Mouse (Mus musculus): ENCODE measurements at regions not wholly inside any gene's neighbourhood (a gene's known extent, or its start where the extent isn't known, plus 50 kb on each side); places are given as distances from the start of the nearest gene placed in this dataset.

- DNase-seq (ENCODE audit: low spot score): no peak
These were observed 419.5 kb upstream of the Cd180 start for GRCm38 (mm10) chr13:102273818-102274217.

- no peak for DNase-seq (ENCODE audit: low spot score)
These were observed 418.1 kb upstream of the Cd180 start for GRCm38 (mm10) chr13:102275296-102275695.

- no peak for DNase-seq (ENCODE audit: low spot score)
These were observed 416.5 kb upstream of the Cd180 start for GRCm38 (mm10) chr13:102276885-102277284.

- no peak for DNase-seq (ENCODE audit: low spot score)
These were observed 413.2 kb upstream of the Cd180 start for GRCm38 (mm10) chr13:102280198-102280597.

GRCm38 (mm10) chr13:102294451-102294850 lies 398.9 kb upstream of the Cd180 start:
- DNase-seq (ENCODE audit: low spot score): no peak

- DNase-seq (ENCODE audit: low spot score): no peak
These were observed 398.3 kb upstream of the Cd180 start for GRCm38 (mm10) chr13:102295079-102295478.

- no peak for DNase-seq (ENCODE audit: low spot score)
These were observed 385.4 kb upstream of the Cd180 start for GRCm38 (mm10) chr13:102307983-102308382.

- no peak for DNase-seq (ENCODE audit: low spot score)
These were observed 381.3 kb upstream of the Cd180 start for GRCm38 (mm10) chr13:102312096-102312495.

GRCm38 (mm10) chr13:102315921-102316692 lies 377.3 kb upstream of the Cd180 start:
- DNase-seq (ENCODE audit: low spot score): no peak

- no peak for DNase-seq (ENCODE audit: low spot score)
These were observed 374.4 kb upstream of the Cd180 start for GRCm38 (mm10) chr13:102318891-102319404.

- no peak for DNase-seq (ENCODE audit: low spot score)
These were observed 373.9 kb upstream of the Cd180 start for GRCm38 (mm10) chr13:102319453-102319852.

- no peak for DNase-seq (ENCODE audit: low spot score)
These were observed 369.5 kb upstream of the Cd180 start for GRCm38 (mm10) chr13:102323876-102324275.

GRCm38 (mm10) chr13:102326003-102326402 lies 367.4 kb upstream of the Cd180 start:
- no peak for DNase-seq (ENCODE audit: low spot score)

GRCm38 (mm10) chr13:102326544-102326943 lies 366.8 kb upstream of the Cd180 start:
- no peak for DNase-seq (ENCODE audit: low spot score)

- no peak for DNase-seq (ENCODE audit: low spot score)
These were observed 359.7 kb upstream of the Cd180 start for GRCm38 (mm10) chr13:102333667-102334066.

- DNase-seq (ENCODE audit: low spot score): peak; percentile 42
These were observed 359.2 kb upstream of the Cd180 start for GRCm38 (mm10) chr13:102334131-102334534.

- no peak for DNase-seq (ENCODE audit: low spot score)
These were observed 350.1 kb upstream of the Cd180 start for GRCm38 (mm10) chr13:102343236-102343635.

- no peak for DNase-seq (ENCODE audit: low spot score)
These were observed 348.6 kb upstream of the Cd180 start for GRCm38 (mm10) chr13:102344606-102345269.

GRCm38 (mm10) chr13:102349493-102349892 lies 343.9 kb upstream of the Cd180 start:
- DNase-seq (ENCODE audit: low spot score): no peak

GRCm38 (mm10) chr13:102352073-102352854 lies 341.1 kb upstream of the Cd180 start:
- DNase-seq (ENCODE audit: low spot score): no peak

GRCm38 (mm10) chr13:102355569-102355968 lies 337.8 kb upstream of the Cd180 start:
- DNase-seq (ENCODE audit: low spot score): peak; percentile 16

- DNase-seq (ENCODE audit: low spot score): no peak
These were observed 320.8 kb upstream of the Cd180 start for GRCm38 (mm10) chr13:102372451-102373082.
